Mouse (Mus musculus) CD4-positive, CD25-positive, alpha-beta regulatory T cell, adult 2 months (primary cell): Measurements from ENCODE around the gene Slco2a1.

Experiments used
- DNase-seq: peaks from one replicate; pipeline ENCODE4 v3.0.0-alpha.2; 2012; ENCODE audit warnings: low read depth, low spot score

Slco2a1 gene

DNA sequence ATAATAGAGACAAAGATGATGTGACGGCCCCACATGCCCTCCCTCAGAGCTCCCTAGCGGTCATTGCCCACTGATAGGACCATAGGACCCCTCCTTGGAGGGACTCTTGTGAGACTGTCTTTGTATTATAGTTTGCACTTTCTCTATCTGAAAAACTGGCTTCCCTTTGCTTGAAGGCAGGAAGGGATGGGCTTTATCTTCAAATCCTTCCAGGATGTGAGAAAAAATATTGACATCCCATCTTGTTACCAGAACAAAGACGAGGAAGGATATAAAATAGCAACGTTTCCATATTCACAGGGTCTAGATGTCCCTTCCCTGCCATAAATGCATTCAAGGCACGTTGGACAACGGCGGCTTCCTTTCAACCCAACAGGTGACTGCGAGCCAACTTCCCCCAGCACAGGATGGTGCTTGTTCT lies 48.5 kb downstream of the Slco2a1 start:
- no peak for DNase-seq

- no peak for DNase-seq
Measured at GRCm38 (mm10) chr9:103038266-103038665, 49.8 kb downstream of the Slco2a1 start.

- DNase-seq = no peak
Measured at GRCm38 (mm10) chr9:103038705-103039104, 50.2 kb downstream of the Slco2a1 start.

GRCm38 (mm10) chr9:103040581-103040980 lies 52.1 kb downstream of the Slco2a1 start:
- no peak for DNase-seq

GRCm38 (mm10) chr9:103045406-103045805 lies 56.9 kb downstream of the Slco2a1 start:
- DNase-seq = no peak

DNA sequence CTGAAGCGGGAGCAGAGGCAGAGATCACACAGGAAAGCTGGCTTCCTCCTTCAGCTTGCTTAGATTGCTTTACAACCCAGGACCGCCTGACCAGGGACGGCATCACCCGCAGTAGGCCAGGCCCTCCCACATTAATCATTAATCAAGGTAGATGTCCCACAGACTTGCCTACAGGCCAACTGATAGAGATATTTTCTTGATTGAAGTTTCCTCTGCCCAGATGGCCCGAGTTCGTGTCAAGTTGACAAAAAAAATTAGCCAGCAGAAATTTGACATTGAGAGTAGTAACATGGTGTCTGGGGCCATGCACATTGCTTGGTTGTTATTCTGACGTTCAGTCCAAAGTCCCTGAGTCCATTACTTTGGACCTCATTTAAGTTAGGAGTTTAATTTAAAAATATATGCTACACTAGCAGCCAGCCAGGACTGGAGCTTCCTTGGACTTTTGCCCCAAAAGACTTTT lies 60.6 kb downstream of the Slco2a1 start:
- DNase-seq = no peak

GRCm38 (mm10) chr9:103053829-103054228 lies 65.3 kb downstream of the Slco2a1 start:
- no peak for DNase-seq

- DNase-seq = no peak
Measured at GRCm38 (mm10) chr9:103055061-103055460, 66.5 kb downstream of the Slco2a1 start.

- no peak for DNase-seq
Measured at GRCm38 (mm10) chr9:103056164-103056563, 67.7 kb downstream of the Slco2a1 start.

- DNase-seq = no peak
Measured at GRCm38 (mm10) chr9:103060551-103060950, 72.0 kb downstream of the Slco2a1 start.

DNA sequence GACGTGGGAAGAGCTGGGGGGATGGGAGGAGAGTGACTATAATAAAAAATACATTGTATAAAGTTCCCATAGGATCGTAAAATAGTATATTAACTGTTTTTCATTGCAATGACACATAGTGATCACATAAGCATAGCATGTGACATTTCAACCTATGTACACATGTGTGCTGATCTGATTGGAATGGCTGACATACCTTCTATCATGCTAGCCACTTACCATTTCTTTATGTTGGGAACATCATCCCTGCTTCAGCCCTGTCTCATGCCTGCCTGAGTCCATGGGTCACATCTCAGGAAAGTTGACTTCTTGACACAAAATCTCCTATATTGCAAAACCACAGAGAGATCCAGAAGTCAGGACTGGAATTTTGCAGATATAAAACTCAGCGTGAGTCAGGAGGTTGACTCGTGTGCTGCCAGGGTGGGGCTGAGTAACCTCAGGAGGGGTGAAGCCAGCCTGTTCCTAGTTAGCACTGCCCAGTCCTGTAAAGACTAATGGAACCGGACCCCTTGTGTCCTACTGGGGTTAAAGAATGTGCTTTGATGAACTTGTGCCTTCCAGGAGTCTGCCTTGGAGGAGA lies 73.0 kb downstream of the Slco2a1 start:
- no peak for DNase-seq

GRCm38 (mm10) chr9:103063591-103063990 lies 75.1 kb downstream of the Slco2a1 start:
- DNase-seq = no peak

DNA sequence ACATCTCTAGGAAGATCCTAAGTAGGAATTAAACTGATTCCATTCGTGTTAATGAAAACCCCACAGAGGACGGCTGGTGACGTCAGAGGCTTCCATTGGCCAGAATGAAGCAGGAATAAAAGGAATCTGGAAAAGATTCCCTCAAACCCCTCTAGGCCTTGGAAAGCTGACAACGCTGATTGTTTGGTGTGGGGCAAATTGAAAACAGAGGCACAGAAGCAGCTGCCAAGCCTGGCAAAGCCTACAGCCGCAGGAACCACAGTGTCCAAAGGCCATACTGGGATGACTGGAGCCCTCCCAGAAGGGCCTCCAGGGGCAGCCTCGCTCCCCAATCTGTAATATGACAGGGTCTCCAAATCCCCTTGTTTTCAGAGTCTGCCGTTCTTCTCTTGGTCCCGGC lies 78.3 kb downstream of the Slco2a1 start:
- no peak for DNase-seq

DNA sequence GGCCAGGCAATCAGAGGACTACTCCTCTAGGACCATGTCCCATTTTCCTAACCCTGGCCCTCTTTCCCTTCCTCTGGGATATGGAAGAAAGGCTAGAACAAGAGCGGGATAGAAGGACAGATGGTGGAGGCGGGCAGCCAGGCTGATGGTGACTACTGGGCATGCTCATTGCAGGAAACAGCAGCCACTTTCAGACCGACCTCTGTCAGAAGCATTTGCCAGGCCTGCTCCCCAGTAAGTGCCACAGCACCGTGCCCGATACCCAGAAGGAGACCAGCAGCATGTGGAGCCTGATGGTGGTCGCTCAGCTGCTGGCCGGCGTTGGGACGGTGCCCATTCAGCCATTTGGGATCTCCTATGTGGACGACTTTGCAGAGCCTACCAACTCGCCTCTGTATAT lies 79.1 kb downstream of the Slco2a1 start:
- no peak for DNase-seq

DNA sequence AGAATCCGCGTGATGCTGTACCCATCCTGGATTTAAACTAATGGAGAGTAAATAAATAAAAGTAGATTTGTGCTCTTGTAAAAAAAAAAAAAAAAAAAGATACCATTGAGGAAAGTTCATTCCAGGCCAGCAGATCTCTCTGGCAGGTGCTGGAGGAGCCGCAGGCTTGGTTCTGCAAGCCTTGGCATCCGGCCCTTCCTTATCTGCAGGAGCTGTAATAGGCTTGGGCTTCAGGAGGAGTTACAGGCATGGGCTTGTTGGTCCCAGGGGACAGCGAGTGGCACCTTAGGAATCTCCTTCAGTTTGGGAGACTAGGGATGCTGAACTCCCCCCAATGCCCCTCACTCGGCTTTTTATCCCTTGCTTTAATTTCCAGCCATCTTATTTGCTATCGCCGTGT lies 80.3 kb downstream of the Slco2a1 start:
- DNase-seq = no peak

DNA sequence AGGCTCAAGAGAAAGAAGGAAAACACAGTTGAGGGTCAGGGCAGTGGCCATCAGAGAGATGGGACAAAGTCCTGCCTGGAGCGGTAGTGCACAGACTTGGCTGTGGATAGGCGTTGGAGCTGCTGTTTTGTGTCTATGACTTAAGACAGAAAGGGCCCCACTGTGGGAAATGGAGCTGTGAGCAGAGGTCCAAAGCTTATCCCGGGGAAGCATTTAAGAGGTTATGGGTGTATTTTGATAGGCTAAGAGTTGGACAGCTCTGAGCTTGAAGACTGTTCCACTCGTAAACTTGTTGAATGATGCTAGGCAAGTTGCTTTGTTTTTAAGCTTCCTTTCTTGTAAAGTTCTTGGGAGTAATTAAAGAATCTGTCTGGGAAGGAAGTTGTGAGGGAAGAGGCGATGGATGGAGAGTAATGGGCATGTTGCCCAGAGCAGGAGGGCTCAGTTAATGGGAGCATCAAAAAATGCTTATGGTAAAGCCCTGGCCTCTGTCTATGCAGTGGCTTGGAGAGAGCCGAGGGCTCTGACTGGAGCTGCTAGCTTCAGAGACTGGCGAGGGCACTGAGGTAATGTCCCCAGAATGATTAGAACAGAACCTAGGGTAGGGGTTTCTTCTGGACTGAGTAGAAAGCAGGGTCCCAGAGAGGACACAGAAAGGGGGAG lies 83.2 kb downstream of the Slco2a1 start:
- no peak for DNase-seq

DNA sequence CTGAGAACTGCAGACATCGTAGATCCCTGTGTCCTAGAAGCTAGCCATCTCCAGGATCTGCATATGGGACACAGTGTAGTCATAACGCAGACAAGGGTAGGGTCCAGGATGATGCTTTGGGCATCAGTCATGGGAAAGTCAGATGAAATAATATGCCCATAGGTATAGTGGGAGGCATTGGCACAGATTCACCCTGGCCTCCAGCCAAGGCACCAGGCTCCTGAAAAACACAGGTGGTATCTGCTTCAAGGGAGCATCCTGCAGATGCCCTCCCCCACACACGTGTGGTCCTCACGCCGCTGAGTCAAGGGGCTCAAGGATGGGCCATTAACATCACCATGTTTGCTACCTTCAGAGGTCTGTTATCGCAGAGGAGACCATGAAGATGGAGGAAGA lies 83.7 kb downstream of the Slco2a1 start:
- DNase-seq = no peak

DNA sequence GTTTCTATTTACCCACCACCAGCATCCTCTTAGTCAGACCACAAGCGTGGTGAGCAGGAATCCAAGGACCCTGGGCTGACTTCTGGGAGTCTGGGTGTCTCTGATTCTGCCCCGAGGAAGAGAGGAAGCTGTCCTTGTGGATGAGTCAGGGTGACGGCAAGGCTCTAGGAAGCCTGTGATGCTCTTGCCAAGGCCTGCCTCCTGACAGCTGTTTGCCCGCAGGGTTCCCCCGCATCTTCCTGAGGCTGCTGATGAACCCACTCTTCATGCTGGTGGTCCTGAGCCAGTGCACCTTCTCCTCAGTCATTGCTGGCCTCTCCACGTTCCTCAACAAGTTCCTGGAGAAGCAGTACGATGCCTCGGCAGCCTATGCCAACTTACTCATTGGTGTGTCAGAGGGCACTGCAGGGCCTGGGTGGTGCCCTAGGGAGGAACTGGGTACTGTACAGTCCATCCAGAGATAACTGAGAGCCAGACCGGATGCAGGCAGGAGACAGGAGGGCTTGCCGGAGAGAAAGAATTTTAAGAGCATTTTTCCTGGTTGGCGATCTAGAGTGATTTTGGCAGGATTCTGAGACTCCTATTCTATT lies 84.5 kb downstream of the Slco2a1 start:
- DNase-seq = no peak

DNA sequence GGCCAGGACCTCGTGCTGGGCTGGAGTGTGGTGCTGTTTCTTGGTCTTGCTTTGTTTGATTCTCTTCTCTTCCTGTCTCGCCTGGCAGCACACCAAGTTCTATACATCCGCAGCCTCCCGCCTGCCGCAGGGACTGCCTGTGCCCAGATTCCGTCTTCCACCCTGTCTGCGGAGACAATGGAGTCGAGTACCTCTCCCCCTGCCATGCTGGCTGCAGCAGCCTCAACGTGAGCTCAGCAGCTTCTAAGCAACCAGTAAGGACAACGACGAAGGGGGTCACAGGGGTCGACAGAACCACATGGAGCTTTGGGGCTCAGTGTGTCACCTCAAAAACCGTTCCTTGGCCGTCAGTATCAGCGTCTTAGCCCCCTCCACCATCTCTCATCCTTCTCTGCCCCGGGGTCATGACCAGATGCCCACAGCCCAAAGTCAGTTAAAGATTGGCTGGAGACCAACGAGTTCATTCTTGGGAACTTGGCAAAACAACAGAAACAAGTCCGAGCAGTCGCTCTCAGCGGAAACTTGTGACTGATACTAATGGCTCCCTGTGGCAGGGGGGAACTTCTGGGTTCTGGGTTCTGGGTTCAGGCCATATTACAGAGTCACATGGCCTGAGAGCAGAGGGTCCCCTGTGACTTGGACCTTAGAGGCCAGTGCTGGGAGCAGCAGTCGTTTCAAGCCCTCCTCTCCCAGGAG lies 88.5 kb downstream of the Slco2a1 start:
- DNase-seq = no peak

DNA sequence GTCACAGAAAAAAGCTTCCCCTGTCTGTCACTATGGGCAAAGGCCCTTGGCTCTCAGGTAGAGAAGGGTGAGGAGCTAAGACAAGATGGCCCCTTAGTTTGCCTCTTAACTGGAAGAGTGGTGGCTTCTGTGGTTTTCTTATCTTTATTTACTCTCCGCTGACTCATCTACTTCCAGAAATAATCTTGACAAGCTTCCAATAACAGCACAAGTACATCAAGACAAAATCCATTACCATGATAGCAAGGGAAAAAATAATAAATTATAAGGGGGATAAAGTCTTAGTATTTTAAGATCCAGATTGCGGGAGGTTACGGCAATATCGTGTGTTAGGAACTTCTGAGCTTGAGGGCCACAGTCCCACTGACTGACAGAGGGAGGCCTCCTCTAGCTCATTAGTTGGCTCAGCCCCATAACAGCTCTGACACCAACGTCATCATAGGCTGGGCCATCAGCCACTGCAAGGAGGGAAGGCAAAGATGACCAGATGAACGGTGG lies 89.7 kb downstream of the Slco2a1 start:
- DNase-seq = no peak

- DNase-seq = no peak
Measured at GRCm38 (mm10) chr9:103080211-103080610, 91.7 kb downstream of the Slco2a1 start.

GRCm38 (mm10) chr9:103082246-103082975 lies 93.9 kb downstream of the Slco2a1 start:
- DNase-seq = no peak
